8 mouse cellular contexts compared by ENCODE assay signal in the genomic region with DNA sequence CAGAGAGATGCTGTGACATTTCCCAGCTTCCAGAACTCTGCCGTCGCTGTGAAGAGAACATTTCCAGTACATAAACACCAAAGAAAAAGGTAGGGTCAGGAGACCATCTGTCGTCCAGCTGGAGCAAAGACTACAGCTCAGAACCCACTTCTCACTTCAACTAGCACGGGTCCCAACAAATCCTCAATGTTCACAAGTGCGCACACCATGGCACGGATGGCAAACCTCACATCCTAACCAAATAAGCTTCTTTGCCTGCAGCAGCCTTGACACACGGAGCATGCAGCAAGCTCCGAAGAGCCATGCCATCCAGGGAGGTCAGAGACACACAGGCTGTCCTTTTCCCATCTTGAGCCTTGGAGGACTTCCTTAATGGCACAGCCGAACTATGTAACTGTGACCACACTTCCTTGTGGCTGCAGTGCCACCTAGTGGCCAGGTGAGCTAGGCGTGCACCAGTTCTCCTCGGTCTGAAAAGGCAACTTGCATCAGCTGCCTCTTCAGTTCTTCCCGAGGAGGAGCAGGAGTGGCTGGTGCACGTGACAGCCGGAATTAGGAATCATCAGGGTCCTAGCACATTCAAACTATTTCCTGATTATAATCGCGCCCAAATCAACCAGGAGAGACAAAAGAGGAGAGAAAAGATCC.
A peak's percentile ranks its signal among the peaks of the same experiment; 100 is the strongest.
DNase-seq lines count a peak whose midpoint lies in the region; ATAC-seq lines count a peak whose summit lies in the region.

No protein-coding gene starts in this region.

- DNase-seq in adrenal gland, adult 8-10 months, result peak; percentile 42
- DNase-seq in embryo, embryonic 10.5 days (ENCODE audit: low spot score), result peak; percentile 91
- peak; percentile 79 for DNase-seq in gastrocnemius, postnatal 14 days
- peak; percentile 88 to 89 for DNase-seq in left cerebral cortex, postnatal 14 days (ENCODE audit: low spot score in 2 of 2)
- DNase-seq in midbrain, embryonic 11.5 days (ENCODE audit: low spot score, missing footprints), result peak; percentile 98
- DNase-seq in right cerebral cortex, postnatal 4 days, result peak; percentile 86
- peak; percentile 68 for DNase-seq in yolk sac, embryonic 10.5 days (ENCODE audit: low spot score)

- H3K36me3 ChIP-seq in intestine, embryonic 16.5 days (ENCODE audit: control insufficient read depth, insufficient read depth, low read length), result no peaks in the 10 kb centered on the region
- H3K36me3 ChIP-seq in midbrain, embryonic 11.5 days (ENCODE audit: control insufficient read depth, insufficient read depth, low read length), result no peaks in the 10 kb centered on the region

- H3K4me3 ChIP-seq in intestine, embryonic 16.5 days (ENCODE audit: low read length), result no peak overlapping the region
- H3K4me3 ChIP-seq in midbrain, embryonic 11.5 days (ENCODE audit: low read depth, low read length), result no peak overlapping the region

- no peaks in the 10 kb centered on the region for H3K9me3 ChIP-seq in intestine, embryonic 16.5 days (ENCODE audit: control insufficient read depth, low read length)
- H3K9me3 ChIP-seq in midbrain, embryonic 11.5 days (ENCODE audit: control insufficient read depth, low read length), result no peaks in the 10 kb centered on the region

- no peak overlapping the region for H3K4me2 ChIP-seq in intestine, embryonic 16.5 days (ENCODE audit: low read depth, low read length)
- no peak overlapping the region for H3K4me2 ChIP-seq in midbrain, embryonic 11.5 days

- WGBS in intestine, embryonic 16.5 days, result 31% methylated on average over 16 of the region's 16 CpGs
- 42% methylated on average over 16 of the region's 16 CpGs for WGBS in midbrain, embryonic 11.5 days

- no peaks in the 10 kb centered on the region for H3K4me1 ChIP-seq in intestine, embryonic 16.5 days (ENCODE audit: control insufficient read depth, insufficient read depth, low read length)
- H3K4me1 ChIP-seq in midbrain, embryonic 11.5 days (ENCODE audit: control insufficient read depth, insufficient read depth, low read length), result no peaks in the 10 kb centered on the region

- H3K9ac ChIP-seq in intestine, embryonic 16.5 days (ENCODE audit: low read depth, low read length), result no peak overlapping the region
- H3K9ac ChIP-seq in midbrain, embryonic 11.5 days (ENCODE audit: low read length), result no peak overlapping the region

- no peak overlapping the region for H3K27ac ChIP-seq in intestine, embryonic 16.5 days (ENCODE audit: low read length)
- no peak overlapping the region for H3K27ac ChIP-seq in midbrain, embryonic 11.5 days (ENCODE audit: low read depth, low read length)

- intact Hi-C loops in gastrocnemius, postnatal 14 days (cut with DNase I; ENCODE audit: low total_unique reads), result loop anchor here (10.0 kb wide), 1 partner anchor 320 kb away; no protein-coding TSS in a partner anchor
- intact Hi-C loops in left cerebral cortex, postnatal 14 days (cut with DNase I), result no loop called here

- no peaks in the 10 kb centered on the region for H3K27me3 ChIP-seq in intestine, embryonic 16.5 days (replicated peaks; ENCODE audit: control insufficient read depth, insufficient read depth, low read length)
- H3K27me3 ChIP-seq in midbrain, embryonic 11.5 days (ENCODE audit: control insufficient read depth, insufficient read depth, low read length), result no peaks in the 10 kb centered on the region

- ATAC-seq in intestine, embryonic 16.5 days, result peak; percentile 81
- peak; percentile 93 for ATAC-seq in midbrain, embryonic 11.5 days (ENCODE audit: low FRiP score)

Comparison
In these comparisons a context has a peak if more than half of its experiments do, and no peak if none do; other contexts are left out.
1. DNase-seq: peak in every context shown above with its lines; median percentile 98 in midbrain, embryonic 11.5 days; 91 in embryo, embryonic 10.5 days; 88 in left cerebral cortex, postnatal 14 days; 86 in right cerebral cortex, postnatal 4 days; 79 in gastrocnemius, postnatal 14 days; 68 in yolk sac, embryonic 10.5 days; 42 in adrenal gland, adult 8-10 months.